Mouse (Mus musculus): ENCODE measurements around the gene Ift88. TPM values are rescaled to one million over a fixed set of nuclear protein-coding genes. Genes with fewer than 3 reads are reported as not detected.

Ift88 gene
- polyA plus RNA-seq, 1 experiment from 2014 or later = 16.5 TPM

- H3K27me3 ChIP-seq = peaks cover 36% of the 10 kb centered on the region
These were observed 101.7 kb downstream of the Ift88 start for GRCm38 (mm10) chr14:57525388-57526049.

GRCm38 (mm10) chr14:57526050-57526623 lies 102.3 kb downstream of the Ift88 start:
- ATAC-seq = no peak
- WGBS = 59% methylated on average over 10 of the region's 10 CpGs
- peaks cover 36% of the 10 kb centered on the region for H3K27me3 ChIP-seq
- H3K27ac ChIP-seq = no peak overlapping the region
- H3K9me3 ChIP-seq (replicated peaks) = no peaks in the 10 kb centered on the region
- H3K4me1 ChIP-seq = peaks cover 24% of the 10 kb centered on the region; the same call in 1 of the 2 replicates
- H3K4me2 ChIP-seq = peak overlapping the region; percentile 83
- peak overlapping the region; percentile 75 for H3K4me3 ChIP-seq
- no peak overlapping the region for H3K9ac ChIP-seq
- H3K36me3 ChIP-seq (ENCODE audit: poor library complexity, severe bottlenecking) = no peaks in the 10 kb centered on the region

More at GRCm38 (mm10) chr14:57525388-57526049, 101.7 kb downstream of the Ift88 start:
- peak overlapping the region; percentile 83 for H3K4me2 ChIP-seq
- peak overlapping the region; percentile 75 for H3K4me3 ChIP-seq
- H3K9me3 ChIP-seq (replicated peaks) = no peaks in the 10 kb centered on the region
- peak overlapping the region; percentile 74 for H3K9ac ChIP-seq
- no peaks in the 10 kb centered on the region for H3K36me3 ChIP-seq (ENCODE audit: poor library complexity, severe bottlenecking)
- peak; percentile 86 for ATAC-seq
- H3K4me1 ChIP-seq = peaks cover 24% of the 10 kb centered on the region; the same call in 1 of the 2 replicates
- peak overlapping the region; percentile 65; the same call in 1 of the 2 replicates for H3K27ac ChIP-seq
- 2% methylated on average over 53 of the region's 60 CpGs for WGBS

GRCm38 (mm10) chr14:57527122-57527521 lies 103.3 kb downstream of the Ift88 start:
- no peak for ATAC-seq
- H3K27me3 ChIP-seq = peaks cover 35% of the 10 kb centered on the region
- no peak overlapping the region for H3K27ac ChIP-seq
- WGBS = 38% methylated on average over 7 of the region's 7 CpGs
- no peak overlapping the region for H3K9ac ChIP-seq
- no peaks in the 10 kb centered on the region for H3K36me3 ChIP-seq (ENCODE audit: poor library complexity, severe bottlenecking)
- no peaks in the 10 kb centered on the region for H3K9me3 ChIP-seq (replicated peaks)
- H3K4me2 ChIP-seq = no peak overlapping the region
- no peak overlapping the region for H3K4me3 ChIP-seq
- H3K4me1 ChIP-seq = peaks cover 24% of the 10 kb centered on the region; the same call in 1 of the 2 replicates

- 51% methylated on average over 2 of the region's 2 CpGs for WGBS
- peaks cover 30% of the 10 kb centered on the region for H3K27me3 ChIP-seq
These were observed 103.7 kb downstream of the Ift88 start for GRCm38 (mm10) chr14:57527598-57527997.

GRCm38 (mm10) chr14:57529086-57529785 lies 105.4 kb downstream of the Ift88 start:
- peaks cover 25% of the 10 kb centered on the region for H3K4me1 ChIP-seq
- peaks cover 24% of the 10 kb centered on the region; the same call in 1 of the 2 replicates for H3K27me3 ChIP-seq
- ATAC-seq = no peak
- no peak overlapping the region for H3K27ac ChIP-seq
- H3K4me2 ChIP-seq = no peak overlapping the region
- no peaks in the 10 kb centered on the region for H3K9me3 ChIP-seq (replicated peaks)
- H3K4me3 ChIP-seq = no peak overlapping the region
- WGBS = 52% methylated on average over 10 of the region's 10 CpGs
- H3K36me3 ChIP-seq (ENCODE audit: poor library complexity, severe bottlenecking) = no peaks in the 10 kb centered on the region
- H3K9ac ChIP-seq = no peak overlapping the region

More at GRCm38 (mm10) chr14:57527598-57527997, 103.7 kb downstream of the Ift88 start:
- H3K36me3 ChIP-seq (ENCODE audit: poor library complexity, severe bottlenecking) = no peaks in the 10 kb centered on the region
- no peak overlapping the region for H3K4me2 ChIP-seq
- no peak overlapping the region for H3K27ac ChIP-seq
- peaks cover 24% of the 10 kb centered on the region; the same call in 1 of the 2 replicates for H3K4me1 ChIP-seq
- H3K4me3 ChIP-seq = no peak overlapping the region
- no peaks in the 10 kb centered on the region for H3K9me3 ChIP-seq (replicated peaks)
- H3K9ac ChIP-seq = no peak overlapping the region
- no peak for ATAC-seq

- no peak for ATAC-seq
- Histone ChIP-seq H3K9ac (no peak overlapping the region), H3K4me3 (no peak overlapping the region), H3K36me3 (ENCODE audit: poor library complexity, severe bottlenecking) (no peaks in the 10 kb centered on the region), H3K27ac (no peak overlapping the region), H3K9me3 (replicated peaks) (no peaks in the 10 kb centered on the region), H3K27me3 (peaks cover 25% of the 10 kb centered on the region; the same call in 1 of the 2 replicates), H3K4me2 (no peak overlapping the region), H3K4me1 (peaks cover 27% of the 10 kb centered on the region)
- 52% methylated on average over 5 of the region's 5 CpGs for WGBS
These were observed 106.1 kb downstream of the Ift88 start for GRCm38 (mm10) chr14:57529786-57530515.

GRCm38 (mm10) chr14:57532577-57532976 lies 108.7 kb downstream of the Ift88 start:
- H3K4me1 ChIP-seq = peaks cover 42% of the 10 kb centered on the region
- H3K4me3 ChIP-seq = no peak overlapping the region
- no peak overlapping the region for H3K4me2 ChIP-seq
- no peak for ATAC-seq
- H3K27ac ChIP-seq = no peak overlapping the region
- no peaks in the 10 kb centered on the region for H3K9me3 ChIP-seq (replicated peaks)
- no peak overlapping the region for H3K9ac ChIP-seq
- H3K27me3 ChIP-seq = peaks cover 10% of the 10 kb centered on the region
- WGBS = 95% methylated on average over 3 of the region's 3 CpGs
- no peaks in the 10 kb centered on the region for H3K36me3 ChIP-seq (ENCODE audit: poor library complexity, severe bottlenecking)

- no peak overlapping the region for H3K4me3 ChIP-seq
- H3K27me3 ChIP-seq = peaks cover 12% of the 10 kb centered on the region
- peaks cover 48% of the 10 kb centered on the region for H3K4me1 ChIP-seq
- H3K27ac ChIP-seq = no peak overlapping the region
- H3K4me2 ChIP-seq = no peak overlapping the region
- WGBS = 32% methylated on average over 3 of the region's 3 CpGs
- H3K9me3 ChIP-seq (replicated peaks) = no peaks in the 10 kb centered on the region
- no peak overlapping the region for H3K9ac ChIP-seq
- no peak for ATAC-seq
- H3K36me3 ChIP-seq (ENCODE audit: poor library complexity, severe bottlenecking) = no peaks in the 10 kb centered on the region
These were observed 109.4 kb downstream of the Ift88 start for GRCm38 (mm10) chr14:57533214-57533613.

- no peak for ATAC-seq
- Histone ChIP-seq H3K36me3 (ENCODE audit: poor library complexity, severe bottlenecking) (no peaks in the 10 kb centered on the region), H3K9ac (no peak overlapping the region), H3K4me2 (no peak overlapping the region), H3K9me3 (replicated peaks) (no peaks in the 10 kb centered on the region), H3K4me1 (peaks cover 48% of the 10 kb centered on the region), H3K27me3 (peaks cover 12% of the 10 kb centered on the region), H3K4me3 (no peak overlapping the region), H3K27ac (no peak overlapping the region)
- WGBS = 16% methylated on average over 11 of the region's 11 CpGs
These were observed 110.0 kb downstream of the Ift88 start for GRCm38 (mm10) chr14:57533841-57534240.

GRCm38 (mm10) chr14:57534346-57534745 lies 110.5 kb downstream of the Ift88 start:
- Histone ChIP-seq H3K27me3 (peaks cover 12% of the 10 kb centered on the region), H3K4me1 (peaks cover 44% of the 10 kb centered on the region), H3K4me2 (no peak overlapping the region), H3K36me3 (ENCODE audit: poor library complexity, severe bottlenecking) (no peaks in the 10 kb centered on the region), H3K9me3 (replicated peaks) (no peaks in the 10 kb centered on the region), H3K9ac (no peak overlapping the region), H3K27ac (no peak overlapping the region), H3K4me3 (no peak overlapping the region)
- 8% methylated on average over 5 of the region's 5 CpGs for WGBS
- ATAC-seq = no peak

GRCm38 (mm10) chr14:57534961-57535360 lies 111.1 kb downstream of the Ift88 start:
- H3K9me3 ChIP-seq (replicated peaks) = no peaks in the 10 kb centered on the region
- peaks cover 13% of the 10 kb centered on the region for H3K27me3 ChIP-seq
- H3K4me3 ChIP-seq = no peak overlapping the region
- peak overlapping the region; percentile 2; the same call in 1 of the 2 replicates for H3K27ac ChIP-seq
- H3K9ac ChIP-seq = no peak overlapping the region; the same call in 1 of the 2 replicates
- WGBS = 10% methylated on average over 8 of the region's 8 CpGs
- H3K36me3 ChIP-seq (ENCODE audit: poor library complexity, severe bottlenecking) = no peaks in the 10 kb centered on the region
- H3K4me2 ChIP-seq = peak overlapping the region; percentile 17
- peaks cover 39% of the 10 kb centered on the region for H3K4me1 ChIP-seq
- ATAC-seq = peak; percentile 56; the same call in 1 of the 2 replicates
